Mouse (Mus musculus) ovary, postnatal 14 days (tissue): ENCODE measurements at regions not wholly inside any gene's neighbourhood (a gene's known extent, or its start where the extent isn't known, plus 50 kb on each side); places are given as distances from the start of the nearest gene placed in this dataset.

Experiments used
- DNase-seq: peaks from one replicate; pipeline ENCODE4 v3.0.0; 2022; ENCODE audit warnings: low spot score

DNA sequence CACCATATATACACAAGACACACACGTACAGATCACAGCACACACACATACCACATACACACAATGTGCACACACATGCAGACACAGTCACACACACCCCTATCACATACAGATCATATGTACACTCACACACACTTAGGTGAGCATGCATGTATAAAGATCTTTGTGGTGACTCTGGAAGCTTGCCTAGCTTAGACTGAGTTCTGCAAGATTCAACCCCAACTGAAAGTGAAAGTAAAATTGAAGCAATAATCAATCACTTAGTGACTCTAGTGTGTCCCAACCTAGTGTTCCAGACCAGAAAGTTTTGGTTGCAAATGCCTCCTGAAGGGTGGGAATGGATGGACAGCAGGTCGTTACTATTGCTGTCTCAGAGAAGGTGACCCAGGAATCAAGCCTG is 262.8 kb downstream of the Bcl11a start:
- DNase-seq: no peak

DNA sequence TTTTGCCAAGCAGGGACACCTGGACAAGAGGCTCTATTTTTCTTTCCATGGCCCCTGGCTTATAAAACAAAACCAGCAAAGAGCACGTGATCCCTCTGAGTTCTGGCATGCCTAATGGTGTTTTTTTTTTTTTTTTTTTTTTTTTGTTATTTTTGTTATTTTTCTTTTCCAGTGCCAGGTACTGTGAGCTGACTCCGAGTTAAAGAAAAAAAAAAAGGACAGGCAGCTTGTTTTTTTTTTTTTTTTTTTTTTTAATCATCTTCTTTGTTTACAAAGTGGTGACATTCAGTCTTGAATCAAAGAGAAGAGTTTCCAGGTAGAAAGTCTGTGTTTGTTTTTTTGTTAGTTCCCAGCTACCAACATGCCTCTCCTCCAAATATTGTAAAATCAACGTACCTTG is 263.8 kb downstream of the Bcl11a start:
- no peak for DNase-seq

DNA sequence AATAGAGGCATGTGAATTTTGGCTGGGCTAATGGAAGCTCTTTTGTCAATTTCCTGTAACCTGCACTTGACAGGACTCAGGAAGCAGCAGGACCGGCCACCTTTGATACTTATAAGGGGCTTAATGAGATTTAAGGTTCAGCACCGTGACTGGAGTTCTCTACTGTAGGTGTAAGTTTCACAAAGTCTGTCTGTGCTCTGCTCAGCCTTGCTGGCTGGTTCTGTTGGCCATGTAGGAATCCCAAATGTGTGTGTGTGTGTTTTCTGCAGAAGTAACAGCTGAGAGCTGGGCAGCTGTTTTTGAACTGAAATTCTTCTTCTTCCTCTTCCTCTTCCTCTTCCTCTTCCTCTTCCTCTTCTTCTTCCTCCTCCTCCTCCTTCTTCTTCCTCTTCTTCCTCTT is 264.3 kb downstream of the Bcl11a start:
- no peak for DNase-seq

DNA sequence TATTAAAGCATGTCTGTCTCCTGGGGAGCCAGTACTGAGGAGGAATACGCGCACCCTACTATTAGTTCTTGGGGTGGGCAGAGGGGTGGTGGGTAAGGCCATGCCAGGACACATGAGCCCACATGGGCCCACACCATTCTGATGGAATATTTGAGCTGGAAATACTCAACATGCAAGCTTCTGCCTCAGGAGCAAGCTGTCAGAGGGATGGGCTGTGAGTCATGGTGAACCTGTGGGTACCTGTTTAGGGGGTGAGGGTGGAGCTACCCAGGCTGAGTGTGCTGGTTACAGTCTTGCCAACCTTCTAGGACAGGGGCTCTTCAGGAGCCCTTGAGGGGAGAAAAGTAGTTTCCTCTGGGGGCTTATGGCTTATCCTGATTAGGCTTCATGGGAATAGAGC is 264.9 kb downstream of the Bcl11a start:
- no peak for DNase-seq

DNA sequence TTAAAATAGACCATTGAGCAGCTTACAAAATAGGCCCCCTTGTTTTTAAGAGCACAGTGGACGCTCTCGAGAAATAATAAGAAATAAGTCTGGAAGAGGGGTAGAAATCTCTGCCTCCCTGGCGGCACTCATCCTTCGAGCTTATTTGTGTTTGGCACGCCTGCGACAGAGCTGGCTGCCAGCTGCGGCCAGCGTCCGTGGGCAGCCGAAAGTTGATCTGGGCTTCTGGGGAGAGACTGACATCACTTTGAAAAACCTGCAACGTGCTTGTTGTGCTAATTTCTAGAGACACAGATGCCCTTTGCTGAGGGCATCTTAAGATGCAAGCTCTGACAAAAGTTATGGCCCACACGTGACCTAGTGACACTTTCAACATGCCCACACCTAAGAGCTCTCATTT is 269.4 kb downstream of the Bcl11a start:
- no peak for DNase-seq

DNA sequence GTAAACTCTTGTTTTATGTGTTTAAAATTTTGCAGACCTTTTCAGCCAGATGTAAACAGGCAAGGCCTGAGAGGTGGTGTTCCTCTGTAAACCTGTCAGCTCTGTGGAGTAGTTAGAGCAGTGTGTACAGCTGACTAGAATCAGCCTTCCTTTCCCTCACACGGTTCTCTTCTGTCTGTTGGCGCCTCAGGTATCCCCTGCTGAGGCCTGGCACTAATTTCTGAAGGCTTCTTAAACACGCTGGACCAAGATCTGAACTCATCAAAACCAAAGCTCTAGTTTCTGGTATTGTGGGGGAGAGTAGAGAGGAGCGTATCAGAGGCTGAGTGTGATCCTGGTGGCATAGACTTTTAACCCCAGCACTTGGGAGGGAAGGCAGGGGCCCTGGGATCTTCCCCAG is 270.9 kb downstream of the Bcl11a start:
- no peak for DNase-seq

DNA sequence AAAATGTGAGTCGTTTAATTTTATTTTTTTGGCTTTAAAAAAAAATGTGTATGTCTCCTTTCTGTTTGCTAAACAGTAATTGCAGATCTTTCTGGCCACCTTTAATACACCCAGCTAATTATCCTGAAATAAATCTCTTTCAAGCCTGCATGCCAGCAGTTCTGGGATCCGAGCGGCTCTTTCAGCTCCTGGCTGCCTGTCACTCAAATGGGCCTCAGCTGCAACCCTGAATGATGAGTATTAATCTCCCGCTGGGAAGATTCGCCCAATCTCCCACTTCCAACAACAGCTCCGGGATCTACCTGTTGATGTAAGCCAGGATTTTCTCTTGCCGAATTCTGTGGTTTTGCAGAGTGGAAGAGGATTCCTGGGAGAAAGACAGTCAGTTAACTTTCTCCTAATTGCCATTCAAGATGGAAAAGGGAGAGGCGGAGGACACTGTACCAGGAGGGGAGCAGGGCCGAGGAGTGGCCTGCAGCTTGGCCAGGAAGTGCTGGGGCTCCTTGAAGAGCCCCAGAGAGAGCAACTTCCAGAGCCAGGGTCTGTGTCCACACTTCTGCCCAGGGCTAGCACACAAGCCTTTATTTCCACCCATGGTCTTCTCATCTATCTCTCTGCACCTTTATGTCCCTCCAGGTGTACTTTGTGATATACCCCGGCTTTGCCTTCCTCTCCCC is 272.2 kb downstream of the Bcl11a start:
- no peak for DNase-seq

DNA sequence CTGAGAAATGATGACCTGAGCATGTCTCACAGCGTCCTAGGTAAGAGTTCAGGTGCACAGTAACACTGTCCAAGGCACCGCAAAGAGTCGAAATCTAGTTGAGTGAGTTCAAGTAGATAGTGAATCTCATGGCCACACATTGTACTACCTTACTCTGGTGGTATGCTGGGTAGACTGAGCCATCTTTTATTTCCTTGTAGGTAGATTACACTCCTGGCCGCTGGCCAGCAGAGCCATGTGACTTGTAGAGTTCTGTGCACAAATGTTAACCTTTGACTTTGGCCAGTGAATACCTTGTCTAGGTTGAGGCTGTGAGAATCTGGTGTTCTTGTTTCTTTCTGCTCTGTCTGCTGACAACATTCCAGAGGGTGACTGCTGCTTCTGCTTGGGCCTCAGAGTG is 273.0 kb downstream of the Bcl11a start:
- no peak for DNase-seq

DNA sequence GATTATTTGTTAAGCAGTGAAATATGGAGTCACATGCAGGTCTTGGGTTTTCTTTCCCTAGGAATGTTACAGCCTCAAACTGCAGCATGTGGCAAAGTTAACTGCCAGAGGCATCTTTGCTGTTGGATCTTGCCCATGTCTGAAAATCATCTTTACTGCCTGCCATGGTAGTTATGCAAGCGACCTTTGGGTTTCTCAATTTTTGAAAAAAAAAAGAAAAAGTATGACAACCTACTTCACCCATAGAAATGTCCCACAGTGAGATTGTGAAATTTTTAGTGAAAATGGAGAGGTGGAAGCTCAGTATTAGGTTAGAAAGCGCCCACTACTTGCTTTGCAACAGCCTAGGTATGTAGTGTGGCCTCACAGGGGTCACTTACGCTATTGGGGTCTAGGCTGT is 274.2 kb downstream of the Bcl11a start:
- DNase-seq: no peak

DNA sequence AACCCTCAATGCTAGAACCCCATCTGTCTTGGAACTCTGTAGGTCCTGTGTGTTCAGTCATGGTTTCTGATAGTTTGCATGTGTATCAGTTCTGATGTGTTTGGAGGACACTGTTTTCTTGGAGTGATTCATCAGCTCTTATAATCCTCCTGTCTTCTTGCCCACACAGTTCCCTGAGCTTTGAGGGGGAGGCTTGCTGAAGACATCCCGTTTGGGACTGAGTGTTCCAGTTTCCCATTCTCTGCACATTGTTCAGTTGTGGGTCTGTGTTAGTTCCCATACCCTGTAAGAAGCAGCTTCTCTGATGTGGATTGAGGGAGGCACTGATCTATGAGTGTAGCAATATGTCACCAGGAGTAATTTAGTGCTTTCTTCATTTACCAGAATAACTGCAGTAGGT is 275.2 kb downstream of the Bcl11a start:
- no peak for DNase-seq

DNA sequence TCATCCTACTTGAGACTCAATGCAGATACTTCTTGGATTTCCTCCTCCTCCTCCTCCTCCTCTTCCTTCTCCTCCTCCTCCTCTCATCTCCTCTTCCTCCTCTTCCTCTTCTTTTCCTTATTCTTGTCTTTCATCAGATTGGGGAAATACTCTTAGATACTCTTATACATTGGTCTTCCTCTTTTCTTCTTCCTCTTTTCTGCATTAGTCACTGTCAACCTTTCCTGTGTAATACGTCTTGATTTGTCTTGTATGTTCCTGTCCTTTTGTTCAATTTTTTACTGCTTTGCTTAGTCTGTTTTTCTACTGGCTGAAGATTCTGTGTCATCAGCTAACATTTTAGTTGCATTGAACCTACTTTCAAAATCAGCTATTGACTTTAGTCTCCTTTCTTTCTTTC is 279.5 kb downstream of the Bcl11a start:
- DNase-seq: no peak

DNA sequence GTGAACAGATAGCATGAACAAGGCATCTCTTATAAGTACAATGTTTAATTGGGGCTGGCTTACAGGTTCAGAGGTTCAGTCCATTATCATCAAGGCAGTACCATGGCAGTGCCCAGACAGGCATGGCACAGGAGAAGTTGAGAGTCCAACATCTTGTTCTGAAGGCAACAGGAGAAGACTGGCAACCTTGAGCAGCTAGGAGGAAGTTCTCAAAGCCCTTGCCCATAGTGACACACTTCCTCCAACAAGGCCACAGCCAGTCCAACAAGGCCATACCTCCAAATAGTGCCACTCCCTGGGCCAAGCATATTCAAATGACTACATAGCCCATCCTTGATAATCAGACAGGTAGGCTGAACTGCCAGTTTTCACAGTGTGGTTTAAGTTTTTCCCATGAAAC is 281.2 kb downstream of the Bcl11a start:
- no peak for DNase-seq

DNA sequence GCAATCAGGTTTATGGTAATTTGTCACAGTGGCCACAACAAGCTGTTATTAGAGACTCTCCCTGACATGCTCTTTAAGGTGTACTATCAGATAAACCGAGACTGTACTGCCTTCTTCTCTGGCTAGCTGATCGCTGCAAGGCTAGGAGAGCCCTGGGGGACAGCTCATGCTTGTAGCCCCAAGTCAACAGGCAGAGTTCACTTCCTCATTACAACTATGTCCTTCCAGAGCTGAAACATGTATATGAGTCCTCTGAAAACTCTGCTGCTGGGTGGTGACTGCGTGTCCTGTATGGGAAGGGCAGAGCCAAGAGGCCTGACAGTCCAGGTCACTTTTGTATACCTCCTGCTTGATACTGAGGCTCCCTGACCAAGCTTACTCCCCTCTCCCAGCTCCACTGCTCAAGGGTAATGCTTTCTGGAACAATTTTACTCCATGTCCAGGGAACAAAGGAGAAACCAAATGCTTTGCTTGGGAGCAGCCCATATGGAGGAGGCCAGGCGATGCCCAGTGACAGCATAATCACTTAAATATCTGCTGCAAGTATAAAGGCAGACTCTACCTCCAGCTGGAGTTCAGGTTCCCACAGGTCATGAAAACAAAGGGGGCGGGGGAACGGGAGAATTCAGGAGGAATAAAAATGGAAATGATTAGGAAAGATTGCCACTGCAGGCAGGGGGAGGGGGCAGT is 284.3 kb downstream of the Bcl11a start:
- DNase-seq: no peak

DNA sequence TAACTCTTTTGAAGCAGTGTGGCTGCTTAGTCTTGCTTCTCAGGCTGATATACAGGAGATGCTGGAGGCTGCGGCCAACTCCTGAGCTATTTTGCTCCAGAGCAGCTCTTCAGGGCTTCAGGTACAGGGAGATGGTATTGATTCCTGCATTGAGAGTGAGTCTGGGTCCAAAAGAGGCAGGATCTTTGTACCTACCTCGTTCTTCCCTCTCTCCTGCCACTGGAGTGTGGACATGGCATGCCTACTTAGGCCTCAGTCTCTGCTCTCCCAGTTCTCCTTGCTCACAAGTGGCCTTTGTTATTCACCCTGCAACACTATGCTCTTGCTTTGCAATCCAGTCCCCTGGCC is 284.8 kb downstream of the Bcl11a start:
- no peak for DNase-seq

DNA sequence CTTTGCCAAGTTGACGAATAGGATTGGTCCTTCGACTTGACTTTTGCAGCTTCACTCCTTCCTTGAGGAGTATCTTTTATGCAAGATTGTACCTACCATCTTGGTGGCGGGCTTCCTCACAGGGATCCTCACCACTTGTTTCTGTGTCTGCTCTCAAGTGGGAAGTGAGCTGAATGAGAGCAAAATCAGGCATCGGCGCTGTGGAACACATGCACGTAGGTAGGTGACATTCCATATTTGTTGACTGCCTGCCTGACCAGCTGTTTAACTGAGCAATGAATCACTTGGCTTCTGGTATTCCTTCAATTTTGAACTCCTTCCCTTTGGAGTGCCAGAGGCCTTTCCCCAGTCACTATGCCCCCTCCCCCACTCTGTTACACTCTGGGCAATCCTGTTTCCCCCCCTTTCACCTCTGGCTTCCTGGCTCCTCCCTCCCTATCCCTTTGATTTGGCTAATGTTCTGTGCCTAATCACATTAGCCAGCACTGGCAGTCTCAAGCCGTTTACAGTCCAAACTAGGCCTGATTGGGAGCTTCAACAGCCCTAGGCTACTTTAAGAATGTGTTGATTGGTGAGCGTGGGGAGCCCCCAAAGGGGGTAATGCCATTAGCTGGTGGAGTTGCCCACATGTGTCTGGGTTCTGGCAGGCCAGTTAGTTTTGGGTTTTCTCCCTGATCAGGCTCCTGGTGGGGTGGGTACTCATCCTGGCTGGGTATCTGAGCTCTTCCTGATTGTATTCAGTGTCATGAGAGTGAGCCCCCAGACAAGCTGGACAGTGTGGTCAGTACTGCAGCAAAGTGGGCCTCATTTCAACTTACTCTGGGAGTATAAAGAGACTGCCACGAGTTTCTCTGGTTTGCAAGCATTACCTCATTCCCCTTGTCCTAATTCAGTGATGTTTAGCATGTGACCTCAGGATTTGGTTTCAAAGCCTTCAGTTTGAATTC is 285.8 kb downstream of the Bcl11a start:
- no peak for DNase-seq

DNA sequence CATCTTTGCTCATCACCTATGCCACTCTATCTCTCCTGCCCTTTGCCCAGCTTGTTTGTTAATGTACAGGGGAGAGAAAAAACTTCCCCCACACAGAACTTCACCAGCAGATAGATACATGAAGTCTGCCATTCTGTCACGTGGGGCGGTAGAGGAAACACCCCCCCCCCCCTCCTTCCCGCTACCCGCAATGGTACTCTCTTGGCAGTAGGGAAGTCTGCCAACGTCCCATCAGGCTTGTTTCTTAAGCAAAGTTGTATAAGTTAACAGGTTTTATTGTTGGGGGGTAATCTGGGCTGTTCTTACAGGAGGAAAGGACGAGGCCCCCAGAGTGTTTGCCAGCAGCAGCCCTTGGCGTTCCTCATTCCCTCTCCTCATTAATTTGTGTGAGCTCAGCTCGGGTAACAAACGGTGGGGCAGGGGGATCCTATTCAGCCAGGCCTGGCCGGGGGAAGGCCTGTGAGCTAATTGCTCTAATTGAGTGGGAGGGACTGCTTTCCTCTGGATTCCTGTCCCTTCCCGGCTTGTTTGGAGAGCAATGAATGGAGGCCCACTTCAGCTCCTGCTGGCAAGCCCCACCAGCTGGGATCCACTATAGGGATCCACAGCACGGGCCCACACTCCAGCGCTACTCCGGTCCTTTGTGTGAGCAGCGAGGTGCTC is 292.5 kb downstream of the Bcl11a start:
- peak; percentile 7 for DNase-seq

DNA sequence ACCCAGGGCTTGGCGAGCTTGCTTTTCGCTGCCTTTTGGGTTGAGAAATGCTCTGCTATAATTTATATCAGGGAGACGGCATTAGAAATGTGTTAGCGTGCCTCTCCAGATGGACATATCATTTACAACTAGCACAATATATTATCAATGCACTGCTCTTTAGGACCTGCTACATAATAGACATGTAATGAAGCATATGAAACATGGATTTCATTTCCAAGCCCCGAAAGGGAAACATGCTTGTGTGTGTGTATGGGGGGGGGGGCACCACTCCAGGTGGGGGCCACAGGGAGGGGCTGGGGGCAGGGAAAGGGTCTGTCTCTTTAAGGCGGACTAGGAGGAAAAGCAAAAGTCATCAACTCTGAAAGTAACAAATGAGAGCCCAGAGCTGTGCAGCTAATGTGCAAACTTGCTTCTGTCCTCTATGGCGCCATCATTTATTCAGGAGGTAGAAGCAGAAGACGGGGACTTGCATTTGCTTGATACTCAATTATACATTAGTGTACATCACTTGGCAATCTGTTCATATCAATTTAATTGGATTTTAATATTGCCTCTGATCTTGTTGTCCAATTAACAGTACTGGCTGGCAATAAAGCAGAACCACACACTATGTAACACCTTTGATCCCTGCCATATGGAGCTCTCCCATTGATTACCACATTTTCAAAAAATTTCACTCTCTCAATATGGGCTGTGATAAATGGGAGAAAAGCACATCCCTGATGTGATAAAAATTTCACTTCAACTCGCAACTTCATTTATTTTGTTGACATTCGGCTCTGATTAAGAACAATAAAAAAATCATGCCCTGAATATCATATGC is 293.2 kb downstream of the Bcl11a start:
- no peak for DNase-seq

DNA sequence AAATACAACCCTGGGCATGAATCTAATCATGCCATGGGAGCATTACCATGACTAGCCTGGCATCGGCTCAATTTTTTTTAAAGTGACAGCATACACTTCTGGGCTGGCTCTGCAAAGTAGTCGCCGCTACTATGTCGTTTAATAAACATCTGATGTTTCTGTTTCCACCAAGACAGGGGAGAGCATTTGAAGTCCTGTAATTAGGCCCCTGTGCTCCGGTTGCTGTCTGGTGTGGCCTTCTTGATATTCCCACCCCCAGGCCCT is 293.8 kb downstream of the Bcl11a start:
- DNase-seq: no peak

DNA sequence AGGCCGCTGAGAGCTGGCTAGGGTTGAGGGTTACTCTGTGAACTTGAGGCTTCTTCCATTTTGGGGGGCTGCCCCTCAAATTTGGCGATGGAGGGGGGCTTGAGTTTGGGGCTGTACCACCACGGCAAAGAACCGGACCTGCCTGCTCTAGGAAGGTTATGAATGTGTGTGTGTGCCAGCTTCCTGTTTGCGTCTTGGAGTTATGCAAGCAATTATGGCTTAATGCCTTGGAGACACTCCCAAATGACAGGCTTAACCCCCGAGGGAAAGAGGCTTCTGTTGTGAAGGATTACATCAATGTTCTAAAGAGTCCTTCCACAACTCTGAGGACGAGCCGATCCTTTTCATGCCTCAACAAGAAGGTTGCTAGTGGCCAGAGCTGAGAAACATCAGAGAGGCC is 294.1 kb downstream of the Bcl11a start:
- peak; percentile 31 for DNase-seq

DNA sequence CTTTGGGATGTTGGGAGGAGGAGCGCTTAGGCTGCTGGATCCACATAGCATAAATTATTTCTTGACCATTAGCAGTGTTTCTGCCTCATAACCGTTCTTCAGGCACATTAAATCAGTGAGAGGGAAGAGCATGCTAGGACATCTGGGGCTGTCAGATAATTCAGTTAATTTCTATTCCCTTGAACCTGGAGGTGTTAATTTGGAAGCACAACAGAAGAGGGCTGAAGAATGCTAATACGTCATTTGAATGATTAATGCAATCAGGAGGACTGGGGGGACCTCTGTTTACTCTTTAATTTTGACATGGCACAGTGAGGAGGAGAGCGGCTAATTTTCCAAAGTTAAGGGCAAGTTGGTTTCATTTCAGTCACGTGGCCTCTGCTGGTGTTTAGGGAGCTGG is 294.8 kb downstream of the Bcl11a start:
- DNase-seq: no peak

DNA sequence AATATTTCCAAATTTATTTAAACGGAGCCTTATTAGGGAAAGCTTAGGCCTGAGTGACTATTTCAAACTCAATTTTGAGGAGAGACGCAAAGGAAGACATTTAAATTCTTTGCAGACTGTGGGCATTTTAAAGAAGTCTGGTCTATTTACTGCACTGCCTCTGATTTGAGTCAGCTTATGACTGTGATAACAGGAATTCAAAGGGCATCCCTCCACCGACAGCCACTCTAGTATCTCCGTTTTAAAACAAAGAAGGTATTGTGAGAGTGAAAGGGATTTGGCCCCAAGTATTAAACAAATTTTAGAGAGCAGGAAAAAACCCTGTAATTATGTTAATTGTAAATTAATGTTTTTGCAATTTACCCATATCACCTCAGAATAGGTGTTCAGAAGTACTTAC is 295.4 kb downstream of the Bcl11a start:
- DNase-seq: no peak

DNA sequence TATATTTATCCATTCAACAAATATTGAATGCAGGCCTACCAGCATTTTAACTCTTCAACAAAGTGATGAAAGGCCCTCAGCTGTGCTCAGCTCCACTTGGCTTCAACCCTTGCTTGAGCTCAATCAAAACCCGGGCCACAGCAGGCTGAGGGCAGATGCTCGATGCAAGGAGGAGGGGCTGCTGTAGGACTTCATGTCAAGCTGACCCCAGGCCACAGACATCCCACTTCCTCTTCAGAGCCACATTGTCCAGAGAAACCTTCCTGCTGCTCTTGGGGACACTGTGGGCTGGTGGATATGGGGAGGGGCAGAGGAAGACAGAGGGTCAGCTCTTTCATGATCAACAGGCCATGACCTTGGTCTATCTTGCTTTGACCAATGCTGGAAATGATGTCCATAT is 299.7 kb downstream of the Bcl11a start:
- DNase-seq: no peak
